Mouse (Mus musculus): ENCODE results near the gene Hydin.

- TF ChIP-seq CTCF (IDR thresholded peaks at IDR 0.05; ENCODE audit: insufficient read depth, low read depth, low read length) (no peak), POLR2A (IDR thresholded peaks at IDR 0.05; ENCODE audit: insufficient read depth, low read depth, low read length) (no peak)
Observed at GRCm38 (mm10) chr8:110550343-110550742, 283.6 kb downstream of the Hydin start.

All from olfactory bulb, adult 2 months (tissue).